Mouse (Mus musculus): Measurements from ENCODE around the gene Plekhg3.

DNA sequence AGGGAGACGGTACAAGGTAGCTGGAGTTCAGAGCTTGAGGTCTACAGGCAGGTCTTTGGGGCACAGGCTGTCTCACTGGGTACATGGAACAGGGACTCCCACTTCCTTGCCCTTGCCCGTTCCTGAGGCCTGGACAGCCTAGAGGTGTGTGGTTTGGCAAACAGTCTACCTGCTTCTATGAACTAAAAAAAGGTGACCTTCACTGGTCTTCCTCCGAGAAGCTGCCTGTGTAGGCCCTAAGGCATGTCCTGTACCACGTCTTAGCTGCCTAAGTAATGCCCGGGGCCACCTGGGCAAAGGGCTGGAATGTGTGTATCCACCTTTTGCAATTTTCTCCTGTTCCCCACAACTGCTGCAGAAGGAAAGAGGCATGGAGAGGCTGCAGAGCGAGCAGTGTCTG is 42.7 kb downstream of the Plekhg3 start:
- no peak for TF ChIP-seq ZC3H11A (IDR thresholded peaks at IDR 0.05; ENCODE audit: borderline replicate concordance, low read depth, low read length)
- no peak for TF ChIP-seq MAFK (IDR thresholded peaks at IDR 0.05; ENCODE audit: insufficient read depth, low read depth, low read length)
